Mouse (Mus musculus): ENCODE results near the gene Gm11627. TPM values are rescaled to one million over a fixed set of nuclear protein-coding genes. Genes with fewer than 3 reads are reported as not detected.
A peak's percentile ranks its signal among the peaks of the same experiment; 100 is the strongest.

Gm11627 gene
- polyA plus RNA-seq (2012; ENCODE audit: insufficient read depth, low replicate concordance), result not detected in 2 replicates

- Histone ChIP-seq H3K4me3 (replicated peaks) (peak within 1 kb of the TSS; percentile 90), H3K27me3 (replicated peaks) (peaks cover 52% of the 10 kb centered on the region)
These were observed at the start of gene Gm11627 for GRCm38 (mm10) chr11:102579165-102580033. Gm11627 (minus strand) TSS chr11:102579461.

GRCm38 (mm10) chr11:102628529-102628928 lies 49.3 kb upstream of the Gm11627 start:
- TF ChIP-seq GATA1 (IDR thresholded peaks at IDR 0.05; ENCODE audit: borderline replicate concordance, low read length), result no peak
- TF ChIP-seq FLI1 (IDR thresholded peaks at IDR 0.05; ENCODE audit: low read length), result no peak
- Histone ChIP-seq H3K4me1 (peaks cover 11% of the 10 kb centered on the region; the same call in 1 of the 2 replicates), H3K27me3 (replicated peaks) (peaks cover 67% of the 10 kb centered on the region), H3K36me3 (replicated peaks; ENCODE audit: low read length) (no peaks in the 10 kb centered on the region), H3K4me3 (replicated peaks) (no peak overlapping the region), H3K9me3 (no peaks in the 10 kb centered on the region)

More at GRCm38 (mm10) chr11:102579165-102580033, at the start of gene Gm11627:
- no peaks in the 10 kb centered on the region for H3K9me3 ChIP-seq
- peaks cover 29% of the 10 kb centered on the region for H3K4me1 ChIP-seq
- no peaks in the 10 kb centered on the region for H3K36me3 ChIP-seq (replicated peaks; ENCODE audit: low read length)
- TF ChIP-seq FLI1 (IDR thresholded peaks at IDR 0.05; ENCODE audit: low read length) (no peak), GATA1 (IDR thresholded peaks at IDR 0.05; ENCODE audit: borderline replicate concordance, low read length) (no peak)

GRCm38 (mm10) chr11:102627171-102627931 lies 48.1 kb upstream of the Gm11627 start:
- H3K36me3 ChIP-seq (replicated peaks; ENCODE audit: low read length), result no peaks in the 10 kb centered on the region
- H3K4me1 ChIP-seq, result peaks cover 4% of the 10 kb centered on the region; the same call in 1 of the 2 replicates
- TF ChIP-seq GATA1 (IDR thresholded peaks at IDR 0.05; ENCODE audit: borderline replicate concordance, low read length) (no peak), FLI1 (IDR thresholded peaks at IDR 0.05; ENCODE audit: low read length) (no peak)
- peaks cover 10% of the 10 kb centered on the region for H3K9me3 ChIP-seq
- H3K4me3 ChIP-seq (replicated peaks), result no peak overlapping the region
- peaks cover 62% of the 10 kb centered on the region for H3K27me3 ChIP-seq (replicated peaks)

- Histone ChIP-seq H3K27me3 (replicated peaks) (peaks cover 56% of the 10 kb centered on the region), H3K4me1 (peaks cover 3% of the 10 kb centered on the region; the same call in 1 of the 2 replicates), H3K4me3 (replicated peaks) (peak overlapping the region; percentile 0), H3K36me3 (replicated peaks; ENCODE audit: low read length) (no peaks in the 10 kb centered on the region), H3K9me3 (peaks cover 23% of the 10 kb centered on the region)
- TF ChIP-seq FLI1 (IDR thresholded peaks at IDR 0.05; ENCODE audit: low read length) (no peak), GATA1 (IDR thresholded peaks at IDR 0.05; ENCODE audit: borderline replicate concordance, low read length) (no peak)
These were observed 45.7 kb upstream of the Gm11627 start for GRCm38 (mm10) chr11:102624888-102625407.

GRCm38 (mm10) chr11:102623876-102624789 lies 44.9 kb upstream of the Gm11627 start:
- Histone ChIP-seq H3K4me3 (replicated peaks) (no peak overlapping the region), H3K4me1 (peaks cover 3% of the 10 kb centered on the region; the same call in 1 of the 2 replicates), H3K27me3 (replicated peaks) (peaks cover 56% of the 10 kb centered on the region), H3K9me3 (peaks cover 28% of the 10 kb centered on the region), H3K36me3 (replicated peaks; ENCODE audit: low read length) (no peaks in the 10 kb centered on the region)
- TF ChIP-seq FLI1 (IDR thresholded peaks at IDR 0.05; ENCODE audit: low read length) (no peak), GATA1 (IDR thresholded peaks at IDR 0.05; ENCODE audit: borderline replicate concordance, low read length) (no peak)

- H3K9me3 ChIP-seq, result peaks cover 43% of the 10 kb centered on the region
- H3K4me1 ChIP-seq, result peaks cover 3% of the 10 kb centered on the region; the same call in 1 of the 2 replicates
- H3K36me3 ChIP-seq (replicated peaks; ENCODE audit: low read length), result no peaks in the 10 kb centered on the region
- TF ChIP-seq FLI1 (IDR thresholded peaks at IDR 0.05; ENCODE audit: low read length) (no peak), GATA1 (IDR thresholded peaks at IDR 0.05; ENCODE audit: borderline replicate concordance, low read length) (no peak)
- H3K27me3 ChIP-seq (replicated peaks), result peaks cover 44% of the 10 kb centered on the region
- H3K4me3 ChIP-seq (replicated peaks), result no peak overlapping the region
These were observed 40.2 kb upstream of the Gm11627 start for GRCm38 (mm10) chr11:102619449-102619848.

GRCm38 (mm10) chr11:102611317-102611705 lies 32.0 kb upstream of the Gm11627 start:
- H3K27me3 ChIP-seq (replicated peaks), result peaks cover 63% of the 10 kb centered on the region
- H3K36me3 ChIP-seq (replicated peaks; ENCODE audit: low read length), result no peaks in the 10 kb centered on the region
- TF ChIP-seq FLI1 (IDR thresholded peaks at IDR 0.05; ENCODE audit: low read length) (no peak), GATA1 (IDR thresholded peaks at IDR 0.05; ENCODE audit: borderline replicate concordance, low read length) (no peak)
- peaks cover 17% of the 10 kb centered on the region for H3K4me1 ChIP-seq
- no peaks in the 10 kb centered on the region for H3K9me3 ChIP-seq
- H3K4me3 ChIP-seq (replicated peaks), result no peak overlapping the region

- TF ChIP-seq GATA1 (IDR thresholded peaks at IDR 0.05; ENCODE audit: borderline replicate concordance, low read length), result no peak
- no peak for TF ChIP-seq FLI1 (IDR thresholded peaks at IDR 0.05; ENCODE audit: low read length)
- Histone ChIP-seq H3K36me3 (replicated peaks; ENCODE audit: low read length) (no peaks in the 10 kb centered on the region), H3K4me3 (replicated peaks) (no peak overlapping the region), H3K4me1 (peaks cover 22% of the 10 kb centered on the region), H3K9me3 (peaks cover 4% of the 10 kb centered on the region), H3K27me3 (replicated peaks) (peaks cover 67% of the 10 kb centered on the region)
These were observed 31.5 kb upstream of the Gm11627 start for GRCm38 (mm10) chr11:102610675-102611316.

Measured in megakaryocyte, embryonic 14.5 days (primary cell).